Mouse (Mus musculus): ENCODE measurements at regions not wholly inside any gene's neighbourhood (a gene's known extent, or its start where the extent isn't known, plus 50 kb on each side); places are given as distances from the start of the nearest gene placed in this dataset.

DNA sequence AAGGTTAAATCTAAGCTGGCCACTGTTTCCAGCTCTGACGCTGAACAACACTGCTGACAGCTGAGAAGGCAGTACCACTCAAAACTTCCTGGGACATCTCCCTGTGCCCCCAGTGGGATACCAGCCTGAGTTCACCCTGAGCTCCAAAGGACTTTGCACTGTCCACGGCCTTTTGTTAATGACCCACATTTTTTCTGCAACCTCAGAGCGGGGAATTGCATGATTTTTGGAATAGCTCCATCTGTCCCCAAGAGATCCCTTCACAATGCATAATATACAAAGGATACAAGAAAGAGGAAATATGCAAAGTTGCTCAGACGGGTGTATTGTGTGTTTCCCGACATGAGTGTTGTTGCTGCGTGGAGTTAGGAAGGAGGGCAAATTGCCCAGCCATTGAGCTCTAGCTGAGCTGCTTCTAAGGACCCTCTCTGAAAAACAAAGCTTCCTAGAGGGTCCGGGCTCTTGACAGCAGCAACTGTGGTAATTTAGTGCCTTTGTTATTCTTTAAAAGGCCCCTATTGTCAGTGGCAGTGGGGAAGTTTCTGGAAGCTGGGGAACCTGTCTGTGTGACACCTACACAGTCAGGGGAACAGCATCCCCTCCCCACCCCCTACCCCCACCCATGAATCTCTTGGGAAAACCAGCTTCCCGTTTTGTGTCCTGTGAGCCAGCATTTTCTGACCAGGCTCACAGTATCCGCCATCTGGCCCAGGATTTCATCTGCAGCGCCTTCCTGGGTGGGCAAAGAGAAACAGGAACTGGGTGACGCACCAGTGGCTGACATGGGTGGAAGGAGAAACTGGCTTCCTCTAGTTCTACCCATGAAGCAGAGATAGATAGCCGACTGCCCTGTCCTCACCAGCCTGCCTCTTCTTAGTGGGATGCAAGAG, 217.4 kb upstream of the Spdye4c start:
- no peak for TF ChIP-seq USF1 (IDR thresholded peaks at IDR 0.05; ENCODE audit: low read depth)
- no peak for TF ChIP-seq POLR2A (IDR thresholded peaks at IDR 0.05; ENCODE audit: insufficient read length, low read depth)
- TF ChIP-seq MYOD1 (IDR thresholded peaks at IDR 0.05; ENCODE audit: control insufficient read depth in 1 of 3, insufficient read length in 2 of 3, low read depth in 2 of 3): no peak
- TF ChIP-seq TCF12 (IDR thresholded peaks at IDR 0.05; ENCODE audit: insufficient read depth, poor library complexity, severe bottlenecking): no peak
- no peak for TF ChIP-seq POLR2AphosphoS2 (IDR thresholded peaks at IDR 0.05; ENCODE audit: insufficient read length, low read depth)
- no peak for TF ChIP-seq REST (IDR thresholded peaks at IDR 0.05; ENCODE audit: insufficient read depth, insufficient read length)
- no peak for TF ChIP-seq TCF3 (IDR thresholded peaks at IDR 0.05; ENCODE audit: insufficient read length, low read depth)
- TF ChIP-seq MYOG (IDR thresholded peaks at IDR 0.05; ENCODE audit: control insufficient read depth in 1 of 3, insufficient read depth in 1 of 3, insufficient read length in 2 of 3, low read depth in 2 of 3): no peak
- TF ChIP-seq MAX (IDR thresholded peaks at IDR 0.05; ENCODE audit: low read depth): no peak
- TF ChIP-seq CEBPB (IDR thresholded peaks at IDR 0.05; ENCODE audit: insufficient read depth, poor library complexity, severe bottlenecking): no peak
- TF ChIP-seq SRF (IDR thresholded peaks at IDR 0.05; ENCODE audit: control insufficient read depth, insufficient read length, low read depth): no peak
- no peak for TF ChIP-seq E2F4 (IDR thresholded peaks at IDR 0.05; ENCODE audit: insufficient read depth)
